Mouse (Mus musculus) embryonic fibroblast, embryonic 13.5 days (primary cell): Measurements from ENCODE around the gene Polr2i.

Experiments
- CTCF ChIP-seq: IDR thresholded peaks from 2 replicates; pipeline ENCODE4 v1.5.1; 2011; ENCODE audit warnings: mild to moderate bottlenecking, control low read depth, low read length, moderate library complexity, borderline replicate concordance; ENCODE audit not compliant: insufficient read depth
- POLR2A ChIP-seq: IDR thresholded peaks from 2 replicates; pipeline ENCODE4 v1.6.1; 2011; ENCODE audit warnings: low read depth, mild to moderate bottlenecking, control low read depth, low read length, moderate library complexity

DNA sequence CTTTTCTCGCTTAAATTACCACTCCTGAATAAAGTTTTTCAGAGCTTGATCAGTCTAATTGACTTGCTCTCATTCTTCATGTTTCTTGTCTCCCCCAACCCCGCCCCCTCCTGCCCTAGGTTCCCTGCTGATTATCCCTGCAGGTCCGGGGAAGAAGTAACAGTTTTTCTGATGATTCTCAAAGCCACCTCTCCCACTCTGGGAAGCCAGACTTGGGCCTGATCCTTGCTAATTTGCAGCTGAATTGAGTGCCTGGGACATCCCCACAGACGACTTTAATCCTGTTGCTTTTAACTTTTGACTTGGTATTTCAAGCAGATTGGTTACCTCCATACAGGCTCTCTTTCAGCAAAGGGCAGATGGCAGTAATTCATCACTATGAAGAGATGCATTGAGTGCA is 20.7 kb upstream of the Polr2i start:
- no peak for TF ChIP-seq CTCF
- TF ChIP-seq POLR2A, result no peak
